Mouse (Mus musculus): ENCODE data around the gene Krt86. TPM values are rescaled to one million over a fixed set of nuclear protein-coding genes. Genes with fewer than 3 reads are reported as not detected.
"Not testable (repeated sequence)": the region's sequence is repeated elsewhere in the genome, so short reads cannot be mapped to it uniquely, and the experiment has no call there.

Krt86 gene
- total RNA-seq, 1 experiment from 2014 or later: not detected

DNA sequence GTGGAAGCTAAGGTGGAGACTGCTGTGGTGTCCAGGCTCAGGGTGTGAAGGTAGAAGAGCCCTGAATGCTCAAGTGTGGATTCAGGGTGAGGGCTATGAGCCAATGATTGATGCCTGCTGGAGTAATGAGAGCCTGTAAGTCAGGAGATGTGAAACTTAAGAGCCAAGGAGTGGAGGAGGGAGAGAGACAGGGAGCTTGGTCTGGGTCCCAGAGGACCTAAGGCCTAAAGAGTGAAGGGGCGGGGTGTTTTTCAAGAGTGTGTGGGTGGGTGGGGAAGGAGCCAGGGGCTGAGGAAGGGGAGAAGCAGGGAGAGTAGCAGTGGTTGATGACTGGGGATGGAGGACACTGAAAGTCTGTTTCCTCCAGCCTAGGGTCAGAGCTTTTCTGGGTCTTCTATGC, 10.4 kb downstream of the Krt86 start:
- ATAC-seq (replicated peaks in 1 of 2; ENCODE audit: insufficient read depth in 1 of 2, low FRiP score in 2 of 2, low TSS enrichment in 1 of 2, low read depth in 1 of 2, poor library complexity in 2 of 2, severe bottlenecking in 2 of 2): no peak

DNA sequence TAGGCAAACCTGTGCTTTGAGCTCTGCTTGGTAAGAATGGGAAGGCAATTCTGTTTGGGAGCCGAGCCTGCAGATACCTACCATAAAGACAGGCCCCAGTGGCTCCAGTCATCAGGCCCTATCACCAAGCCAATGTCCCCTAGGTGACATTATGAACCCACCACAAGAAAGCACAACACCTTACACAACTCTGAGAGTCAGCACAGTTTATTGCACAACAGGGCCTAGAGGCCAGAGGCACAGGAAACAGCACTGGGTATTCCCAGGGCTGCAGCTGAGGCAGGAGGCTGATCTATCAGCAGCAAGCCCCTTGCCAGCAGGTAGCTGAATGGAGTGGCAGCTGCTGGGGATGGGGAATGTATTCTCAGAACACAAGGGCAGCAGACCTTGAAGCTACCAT, 11.7 kb downstream of the Krt86 start:
- peak; percentile 17 to 19; a peak in 1 of 4 replicates for ATAC-seq (replicated peaks in 1 of 2; ENCODE audit: insufficient read depth in 1 of 2, low FRiP score in 2 of 2, low TSS enrichment in 1 of 2, low read depth in 1 of 2, poor library complexity in 2 of 2, severe bottlenecking in 2 of 2)

DNA sequence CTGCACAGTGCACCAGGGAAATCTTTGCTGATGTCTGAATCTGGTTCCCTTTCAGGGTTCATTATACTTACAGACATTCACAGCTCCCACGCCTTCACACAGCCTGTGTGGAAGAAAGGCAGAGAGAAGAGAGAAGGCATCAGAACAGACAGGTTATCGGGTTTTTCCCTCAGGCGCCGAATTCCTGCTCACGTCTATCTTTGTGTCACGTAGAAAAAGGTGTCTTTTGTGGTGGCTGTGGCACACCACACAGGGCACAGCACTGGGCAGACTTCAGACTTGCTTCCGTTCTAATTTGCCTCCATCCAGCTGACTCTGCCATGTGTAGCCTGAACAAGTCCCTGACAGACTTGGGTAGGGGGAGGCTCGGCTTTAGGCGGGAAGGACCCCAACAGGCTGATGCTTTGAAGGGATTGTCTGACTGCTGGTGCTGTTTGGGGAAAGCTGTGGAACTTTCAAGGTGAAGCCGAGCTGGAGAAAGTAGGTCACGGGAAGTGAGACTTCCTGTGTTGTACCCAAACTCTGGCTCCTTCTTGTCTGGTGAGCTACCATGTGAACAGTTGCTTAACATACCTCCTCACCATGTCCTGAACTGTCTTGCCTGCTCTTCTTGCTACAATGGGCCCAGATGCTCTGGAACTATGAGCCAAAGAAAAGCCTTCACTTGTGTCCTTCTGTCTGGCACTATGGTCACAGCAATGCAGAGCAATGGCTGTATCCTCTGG, 12.8 kb downstream of the Krt86 start:
- ATAC-seq (replicated peaks in 1 of 2; ENCODE audit: insufficient read depth in 1 of 2, low FRiP score in 2 of 2, low TSS enrichment in 1 of 2, low read depth in 1 of 2, poor library complexity in 2 of 2, severe bottlenecking in 2 of 2): 0 out of 4 replicates have a peak, but pooled peaks of 1 of the 2 experiments have one; percentile 17

DNA sequence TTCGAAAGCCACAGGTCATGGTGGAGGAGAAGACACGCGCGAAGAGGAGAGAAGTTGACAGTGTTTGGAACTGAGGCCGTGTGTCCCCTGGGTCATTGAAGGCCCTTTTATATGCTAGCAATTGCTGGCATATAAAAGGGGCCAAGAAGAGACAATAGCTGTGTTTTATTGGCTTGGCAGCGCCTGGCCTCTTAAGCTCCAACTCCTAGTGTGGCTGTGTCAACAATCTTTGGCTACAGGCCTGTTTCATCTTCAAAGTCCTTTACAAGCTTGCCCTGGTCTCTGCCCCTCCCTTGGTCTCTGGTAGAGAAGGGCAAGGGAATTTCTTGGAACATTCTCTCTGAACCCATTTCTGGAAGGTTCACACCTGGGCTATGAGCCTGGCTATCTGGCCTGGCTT, 18.2 kb downstream of the Krt86 start, which contains the start of gene Krt83:
TSS of gene Krt83 (minus strand) at position 82 of the 400 bp plus-strand sequence.
- ATAC-seq (replicated peaks in 1 of 2; ENCODE audit: insufficient read depth in 1 of 2, low FRiP score in 2 of 2, low TSS enrichment in 1 of 2, low read depth in 1 of 2, poor library complexity in 2 of 2, severe bottlenecking in 2 of 2): no peak

DNA sequence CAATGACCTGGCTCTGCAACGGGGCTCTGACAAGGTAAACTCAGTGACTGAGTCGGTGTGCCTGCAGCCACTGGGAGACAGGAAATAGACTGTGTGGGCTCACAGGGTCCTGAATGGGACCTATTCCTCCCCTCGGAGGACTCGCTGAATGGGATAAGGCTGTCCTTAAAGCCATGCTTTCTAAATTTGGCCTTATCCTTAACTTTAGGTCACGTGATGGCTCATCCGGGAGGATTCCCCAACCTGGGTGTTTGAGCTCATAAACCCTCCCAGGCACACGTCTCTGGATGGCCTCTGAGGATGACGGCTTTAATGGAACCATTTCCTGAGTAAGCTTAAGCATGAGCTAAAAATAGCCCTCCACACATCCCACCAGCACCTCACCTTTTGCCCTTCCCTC, 19.4 kb downstream of the Krt86 start:
- no peak for ATAC-seq (replicated peaks in 1 of 2; ENCODE audit: insufficient read depth in 1 of 2, low FRiP score in 2 of 2, low TSS enrichment in 1 of 2, low read depth in 1 of 2, poor library complexity in 2 of 2, severe bottlenecking in 2 of 2)

DNA sequence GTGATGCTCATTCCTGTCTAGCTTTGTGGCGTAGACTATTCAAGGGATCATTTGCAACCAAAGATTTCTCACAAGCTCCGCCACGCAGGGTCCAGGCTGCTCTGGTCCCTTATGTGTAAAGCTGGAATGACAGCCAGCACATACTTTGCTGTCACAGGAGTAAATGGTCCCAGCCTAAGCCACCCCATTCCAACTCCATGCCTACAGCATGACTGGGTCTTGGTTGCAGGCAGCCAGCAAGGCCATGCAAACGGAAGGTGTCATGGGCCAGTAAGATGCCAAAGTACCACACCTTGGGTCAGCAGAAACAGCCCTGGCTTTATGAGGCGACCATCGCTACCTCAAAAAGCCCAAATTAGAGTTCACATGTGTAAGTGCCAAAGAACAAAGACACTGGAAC, 20.4 kb downstream of the Krt86 start:
- ATAC-seq (replicated peaks in 1 of 2; ENCODE audit: insufficient read depth in 1 of 2, low FRiP score in 2 of 2, low TSS enrichment in 1 of 2, low read depth in 1 of 2, poor library complexity in 2 of 2, severe bottlenecking in 2 of 2): no peak

DNA sequence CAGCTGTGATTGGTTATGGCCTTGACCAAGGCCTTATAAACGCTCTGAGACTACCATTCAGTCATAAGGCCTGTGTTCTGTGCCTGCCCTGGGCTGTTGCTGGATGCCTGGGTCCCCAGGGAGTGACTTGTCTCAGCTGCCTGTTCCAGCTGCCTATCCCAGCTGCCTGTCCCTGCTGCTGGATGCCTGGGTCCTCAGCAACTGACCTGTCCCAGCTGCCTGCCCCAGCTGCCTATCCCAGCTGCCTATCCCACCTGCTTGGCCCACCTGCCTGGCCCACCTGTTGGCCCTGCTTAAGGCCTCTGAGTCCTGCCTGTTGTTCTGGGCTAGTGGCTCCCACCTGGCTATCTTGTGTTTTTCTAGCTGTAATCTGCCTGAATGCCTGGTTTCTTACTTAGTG, 20.9 kb downstream of the Krt86 start:
- ATAC-seq (replicated peaks in 1 of 2; ENCODE audit: insufficient read depth in 1 of 2, low FRiP score in 2 of 2, low TSS enrichment in 1 of 2, low read depth in 1 of 2, poor library complexity in 2 of 2, severe bottlenecking in 2 of 2): no peak

DNA sequence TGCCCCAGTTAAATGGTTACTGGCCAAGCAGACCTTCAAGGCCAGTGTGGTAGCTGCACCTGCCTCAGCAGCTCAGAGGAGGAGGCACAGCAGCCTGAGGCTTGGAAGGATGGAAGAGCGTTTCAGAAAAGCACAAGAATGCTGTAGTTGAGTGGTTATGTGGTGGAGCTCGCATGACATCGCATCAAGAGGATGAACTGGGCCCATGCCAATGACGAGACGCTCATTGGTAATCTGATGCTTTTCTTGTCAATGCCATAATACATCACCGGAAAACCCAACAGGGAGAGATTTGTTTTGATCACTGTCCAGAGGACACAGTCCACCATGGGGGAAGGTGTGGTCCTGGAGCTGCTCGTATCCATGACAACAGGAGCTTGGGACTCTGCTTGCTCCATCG, 22.0 kb downstream of the Krt86 start:
- ATAC-seq (replicated peaks in 1 of 2; ENCODE audit: insufficient read depth in 1 of 2, low FRiP score in 2 of 2, low TSS enrichment in 1 of 2, low read depth in 1 of 2, poor library complexity in 2 of 2, severe bottlenecking in 2 of 2): no peak

DNA sequence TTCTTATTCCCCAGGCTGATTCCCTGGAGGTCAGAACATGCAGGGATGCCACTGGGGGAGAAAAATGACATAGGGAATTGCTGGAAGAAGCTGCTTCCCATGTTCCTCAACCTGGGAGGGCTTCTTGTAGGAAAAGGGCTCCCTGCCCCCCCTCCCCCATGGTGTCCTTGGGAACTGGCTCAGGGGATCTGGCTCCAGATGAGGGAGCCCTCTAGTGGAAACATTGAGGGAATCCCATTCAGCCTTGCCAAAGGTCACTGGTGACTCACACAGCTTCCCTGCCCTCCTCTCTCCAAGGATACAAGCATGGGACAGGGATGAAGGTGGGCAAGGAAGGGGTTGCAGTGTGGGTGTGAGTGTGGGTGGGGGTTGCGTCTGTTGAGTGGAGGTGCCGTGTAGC, 23.9 kb downstream of the Krt86 start:
- ATAC-seq (replicated peaks in 1 of 2; ENCODE audit: insufficient read depth in 1 of 2, low FRiP score in 2 of 2, low TSS enrichment in 1 of 2, low read depth in 1 of 2, poor library complexity in 2 of 2, severe bottlenecking in 2 of 2): no peak

DNA sequence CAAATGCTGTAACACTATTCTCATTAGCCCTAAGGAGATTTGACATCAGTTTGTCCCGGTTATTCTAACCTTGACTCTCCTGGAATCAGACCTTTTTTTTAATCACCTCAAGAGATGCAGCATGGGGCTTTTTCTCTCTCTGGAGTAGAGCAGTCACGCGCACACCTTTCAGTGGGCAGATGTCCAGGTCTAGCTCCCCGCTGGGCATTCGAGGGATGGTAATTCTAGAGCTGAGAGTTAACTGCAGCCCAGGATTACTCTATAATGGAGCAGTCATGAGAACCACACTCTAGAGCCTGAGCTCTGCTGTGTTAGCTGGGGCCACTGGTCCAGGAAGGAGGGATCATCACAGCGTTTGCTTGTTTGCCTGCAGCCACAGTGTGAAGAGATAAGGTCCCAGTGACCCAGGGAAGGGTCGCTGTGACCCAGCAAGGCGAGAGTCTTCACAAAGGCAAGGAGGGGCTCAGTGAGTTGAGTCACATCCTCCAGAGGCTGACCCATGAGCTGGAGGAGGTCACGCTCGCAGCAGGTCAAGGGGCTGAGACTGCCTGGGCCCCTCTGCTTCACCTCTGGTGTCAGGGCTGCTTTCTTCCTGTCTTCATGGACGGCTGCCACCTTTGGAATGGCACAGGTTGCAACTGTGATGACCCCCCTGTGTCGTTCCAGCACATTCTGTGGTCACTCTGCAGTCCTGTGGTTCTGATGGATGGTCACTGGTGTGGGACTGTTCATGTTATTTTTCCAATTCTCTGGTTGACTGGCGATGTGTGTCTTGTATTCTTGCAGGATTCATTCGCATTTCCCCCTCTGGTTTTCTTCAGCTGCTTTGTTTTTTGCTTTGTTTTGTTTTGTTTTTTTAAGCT, 33.8 kb downstream of the Krt86 start:
- ATAC-seq (replicated peaks in 1 of 2; ENCODE audit: insufficient read depth in 1 of 2, low FRiP score in 2 of 2, low TSS enrichment in 1 of 2, low read depth in 1 of 2, poor library complexity in 2 of 2, severe bottlenecking in 2 of 2): no peak

DNA sequence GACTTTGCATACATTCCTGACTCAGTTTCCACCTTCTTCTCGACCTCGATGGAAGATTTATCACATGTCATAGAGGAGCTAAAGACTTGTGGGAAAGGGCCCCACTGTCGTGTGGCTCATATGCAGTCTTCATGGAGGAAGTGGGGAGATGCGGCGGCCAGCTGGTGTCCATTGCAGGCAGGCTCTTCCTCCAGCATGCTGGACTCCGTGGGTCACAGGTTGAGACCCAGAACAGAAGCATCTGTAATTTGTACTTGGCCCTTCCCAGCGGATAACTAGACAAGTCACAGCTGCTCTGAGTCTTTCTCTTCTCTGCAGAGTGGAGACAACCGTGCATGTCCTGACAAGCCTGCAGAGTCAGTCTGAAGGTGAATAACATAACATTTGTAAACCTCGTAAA, 35.0 kb downstream of the Krt86 start:
- ATAC-seq (replicated peaks in 1 of 2; ENCODE audit: insufficient read depth in 1 of 2, low FRiP score in 2 of 2, low TSS enrichment in 1 of 2, low read depth in 1 of 2, poor library complexity in 2 of 2, severe bottlenecking in 2 of 2): no peak

DNA sequence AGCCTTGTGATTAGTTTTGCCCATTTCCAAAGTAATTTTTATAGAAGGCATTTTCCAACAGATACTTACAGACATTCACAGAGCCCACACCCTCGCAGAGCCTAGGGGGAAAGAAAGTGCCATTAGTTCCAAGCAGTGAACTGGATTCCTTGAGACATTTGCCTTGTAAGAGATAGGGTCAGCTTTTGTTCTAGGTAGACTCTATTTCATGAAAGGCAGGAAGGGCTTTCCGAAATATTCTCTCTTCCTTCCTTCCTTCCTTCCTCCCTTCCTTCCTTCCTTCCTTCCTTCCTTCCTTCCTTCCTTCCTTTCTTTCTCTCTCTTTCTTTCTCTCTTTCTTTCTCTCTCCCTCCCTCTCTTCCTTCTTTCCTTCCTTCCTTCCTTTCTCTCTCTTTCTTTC, 43.9 kb downstream of the Krt86 start, which contains the start of gene Gm49425:
TSS of gene Gm49425 (minus strand) at position 101 of the 400 bp plus-strand sequence.
- not testable (repeated sequence) for ATAC-seq (replicated peaks in 1 of 2; ENCODE audit: insufficient read depth in 1 of 2, low FRiP score in 2 of 2, low TSS enrichment in 1 of 2, low read depth in 1 of 2, poor library complexity in 2 of 2, severe bottlenecking in 2 of 2)

DNA sequence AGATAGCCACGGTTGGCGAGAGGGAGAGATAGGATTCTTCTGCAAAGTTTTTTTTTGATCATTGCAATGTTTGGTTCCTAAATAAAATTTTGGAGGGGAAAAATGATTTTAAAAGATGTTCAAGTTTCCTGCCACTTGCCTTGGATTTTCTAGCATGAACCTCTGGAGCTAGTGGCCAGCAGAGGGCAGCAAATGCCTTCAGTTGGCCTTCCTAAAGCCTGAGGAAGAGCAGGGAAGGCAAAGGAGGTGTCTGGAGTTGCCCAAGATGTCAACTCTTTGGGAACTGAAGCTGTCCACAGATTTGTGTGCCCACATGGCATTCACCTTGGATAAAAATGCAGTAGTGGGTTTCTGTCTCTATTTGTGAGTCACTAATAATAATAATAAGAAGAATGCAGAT, 46.5 kb downstream of the Krt86 start:
- no peak; a peak in 1 of 4 replicates for ATAC-seq (replicated peaks in 1 of 2; ENCODE audit: insufficient read depth in 1 of 2, low FRiP score in 2 of 2, low TSS enrichment in 1 of 2, low read depth in 1 of 2, poor library complexity in 2 of 2, severe bottlenecking in 2 of 2)

DNA sequence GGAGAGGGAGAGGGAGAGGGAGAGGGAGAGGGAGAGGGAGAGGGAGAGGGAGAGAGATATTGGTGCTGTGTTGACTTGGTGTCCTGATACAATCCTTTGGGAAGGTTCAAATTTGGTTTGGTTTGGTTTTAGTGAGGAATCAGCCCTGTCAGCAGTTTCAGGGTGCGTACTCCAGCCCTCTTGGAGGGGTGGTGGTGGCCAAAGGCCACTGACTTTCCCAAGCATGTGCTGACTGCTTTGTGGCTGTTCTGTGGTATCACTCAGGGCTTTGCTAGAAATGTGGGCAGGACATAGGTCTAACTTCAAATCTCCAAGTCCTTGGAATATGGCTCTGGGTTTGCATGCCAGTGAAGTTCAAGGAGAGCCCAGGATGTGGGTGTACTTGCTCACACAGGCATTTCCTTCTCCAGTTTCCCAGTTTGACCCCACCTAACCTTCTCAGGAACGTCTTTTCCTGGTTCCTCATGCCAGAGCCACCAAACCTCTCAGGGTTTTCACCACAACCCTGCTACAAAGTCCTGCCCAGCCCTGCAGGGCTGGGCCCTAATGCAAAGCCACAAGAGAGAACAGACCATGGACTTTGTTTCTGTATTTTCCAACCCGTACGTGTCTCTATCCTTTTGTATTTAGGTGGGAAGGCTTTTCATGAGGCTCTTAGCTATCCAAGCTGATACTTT, 49.4 kb downstream of the Krt86 start:
- no peak for ATAC-seq (replicated peaks in 1 of 2; ENCODE audit: insufficient read depth in 1 of 2, low FRiP score in 2 of 2, low TSS enrichment in 1 of 2, low read depth in 1 of 2, poor library complexity in 2 of 2, severe bottlenecking in 2 of 2)

All from hematopoietic stem cell, adult 5-6 weeks (primary cell).